Mouse (Mus musculus): ENCODE measurements around the gene Lin28a.
A peak's percentile ranks its signal among the peaks of the same experiment; 100 is the strongest.
"Not testable (repeated sequence)": the region's sequence is repeated elsewhere in the genome, so short reads cannot be mapped to it uniquely, and the experiment has no call there.

Gene Lin28a

GRCm38 (mm10) chr4:134019210-134019609 lies 569 bp upstream of the Lin28a start:
- DNase-seq (ENCODE audit: low spot score in 2 of 2) = no peak

GRCm38 (mm10) chr4:134018038-134018778 lies 433 bp downstream of the Lin28a start:
- DNase-seq (ENCODE audit: low spot score in 2 of 2) = no peak

GRCm38 (mm10) chr4:134017201-134017865 lies 1.3 kb downstream of the Lin28a start:
- DNase-seq (ENCODE audit: low spot score in 2 of 2) = no peak

- DNase-seq (ENCODE audit: low spot score in 2 of 2) = no peak
Measured at GRCm38 (mm10) chr4:134016767-134017166, 1.9 kb downstream of the Lin28a start.

DNA sequence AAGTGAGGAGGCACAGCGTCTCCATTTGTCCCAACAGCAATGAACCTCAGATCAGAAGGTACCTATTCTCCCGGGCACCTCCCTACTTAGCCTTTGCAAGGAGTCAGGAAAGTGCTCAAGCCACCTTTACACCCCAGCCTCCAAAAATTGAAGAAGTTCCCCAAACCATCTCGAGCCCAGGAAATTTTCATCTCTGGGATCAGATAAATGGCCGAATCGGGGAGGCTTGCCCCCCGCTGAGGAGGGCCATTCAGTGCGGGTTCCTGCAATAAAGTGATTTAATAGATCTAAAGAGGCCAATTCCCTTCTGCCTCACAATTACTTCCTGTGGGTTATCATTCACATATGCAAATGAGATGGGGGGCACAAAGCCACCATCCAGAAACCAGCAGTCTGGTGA lies 2.4 kb downstream of the Lin28a start:
- no peak for DNase-seq (ENCODE audit: low spot score in 2 of 2)

DNA sequence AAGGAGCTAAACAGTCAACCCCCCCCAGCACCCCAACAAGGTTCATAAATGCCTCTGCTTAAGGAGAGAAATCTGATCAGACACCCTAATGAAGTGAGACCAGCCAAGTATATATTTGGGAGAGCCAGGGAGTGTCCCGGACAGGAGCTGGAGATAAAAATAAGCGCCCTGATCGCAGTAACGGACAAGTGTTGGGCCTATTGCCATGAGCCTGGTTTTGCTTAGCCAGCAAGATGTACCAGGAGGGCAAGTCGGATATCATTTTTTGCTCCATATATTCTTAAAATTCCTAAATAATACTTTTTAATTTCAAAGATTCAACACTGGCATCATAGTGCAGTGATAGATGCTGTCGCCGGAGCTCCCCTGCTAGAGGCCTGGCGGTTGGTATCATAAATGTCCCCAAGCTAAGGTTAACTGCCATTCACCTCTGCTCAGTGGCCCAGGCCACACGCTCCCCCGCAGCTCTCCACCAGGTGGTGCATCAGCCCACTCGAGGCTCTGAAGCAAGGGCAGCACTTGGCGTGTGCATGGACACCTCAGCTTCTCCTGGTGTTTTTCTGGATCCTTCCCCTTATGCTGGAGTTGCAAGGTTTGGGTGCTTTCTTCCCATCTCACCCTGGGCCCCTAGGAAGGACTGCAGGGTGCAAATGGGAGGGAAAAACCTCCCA lies 5.6 kb downstream of the Lin28a start:
- DNase-seq (ENCODE audit: low spot score in 2 of 2) = no peak

DNA sequence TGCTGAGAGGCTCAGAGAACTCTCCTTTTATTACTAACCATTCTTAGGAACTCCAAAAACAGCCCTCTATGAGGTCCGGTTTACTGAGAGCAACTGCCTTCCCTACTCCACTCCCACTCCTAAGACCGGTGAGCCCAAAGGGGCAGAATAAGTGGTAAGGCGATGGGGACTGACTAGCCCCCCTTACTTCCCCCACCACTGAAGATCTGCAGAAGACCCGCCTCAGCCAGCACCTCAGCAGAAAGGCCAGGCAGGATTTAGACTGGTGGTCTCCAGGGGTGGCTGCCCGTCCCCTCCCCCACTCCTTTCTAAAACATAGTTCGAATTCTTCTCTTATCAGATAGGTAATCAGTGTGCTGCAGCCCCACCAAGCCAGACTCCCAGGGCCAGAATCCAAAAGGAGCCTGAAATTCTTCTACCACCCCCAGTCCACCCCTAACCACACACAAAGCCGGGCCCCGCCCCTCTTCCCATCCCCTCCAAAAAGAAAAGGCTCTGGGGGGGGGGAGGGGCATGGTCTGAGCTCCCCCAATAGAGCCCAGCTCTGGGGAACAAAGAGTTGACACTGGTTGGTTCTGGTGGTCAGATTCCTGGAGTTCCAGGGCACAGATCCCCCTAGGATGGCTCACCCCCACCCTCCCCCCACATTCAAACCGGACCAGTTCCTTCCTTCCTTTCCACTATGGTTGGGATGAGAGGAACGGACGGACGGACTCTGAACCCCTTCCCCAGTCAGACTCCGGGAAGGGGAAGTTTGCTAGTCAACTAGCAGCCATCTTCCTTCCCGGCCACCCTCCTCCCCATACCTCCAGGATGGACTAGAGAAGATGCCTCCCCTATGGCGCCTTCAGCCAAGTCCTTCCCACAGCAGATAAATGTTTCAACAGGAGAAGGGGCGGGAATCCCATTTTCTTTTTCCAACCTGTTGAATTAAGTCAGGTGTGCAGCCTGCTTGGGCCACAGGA lies 6.9 kb downstream of the Lin28a start:
- no peak for DNase-seq (ENCODE audit: low spot score in 2 of 2)

- no peak for DNase-seq (ENCODE audit: low spot score in 2 of 2)
Measured at GRCm38 (mm10) chr4:134009709-134010108, 8.9 kb downstream of the Lin28a start.

- DNase-seq (ENCODE audit: low spot score in 2 of 2) = no peak
Measured at GRCm38 (mm10) chr4:134006845-134007244, 11.8 kb downstream of the Lin28a start.

GRCm38 (mm10) chr4:134005581-134006358 lies 12.9 kb downstream of the Lin28a start:
- no peak for DNase-seq (ENCODE audit: low spot score in 2 of 2)

GRCm38 (mm10) chr4:134002903-134003302 lies 15.7 kb downstream of the Lin28a start:
- DNase-seq (ENCODE audit: low spot score in 2 of 2) = no peak

- no peak for DNase-seq (ENCODE audit: low spot score in 2 of 2)
Measured at GRCm38 (mm10) chr4:134002246-134002645, 16.4 kb downstream of the Lin28a start.

DNA sequence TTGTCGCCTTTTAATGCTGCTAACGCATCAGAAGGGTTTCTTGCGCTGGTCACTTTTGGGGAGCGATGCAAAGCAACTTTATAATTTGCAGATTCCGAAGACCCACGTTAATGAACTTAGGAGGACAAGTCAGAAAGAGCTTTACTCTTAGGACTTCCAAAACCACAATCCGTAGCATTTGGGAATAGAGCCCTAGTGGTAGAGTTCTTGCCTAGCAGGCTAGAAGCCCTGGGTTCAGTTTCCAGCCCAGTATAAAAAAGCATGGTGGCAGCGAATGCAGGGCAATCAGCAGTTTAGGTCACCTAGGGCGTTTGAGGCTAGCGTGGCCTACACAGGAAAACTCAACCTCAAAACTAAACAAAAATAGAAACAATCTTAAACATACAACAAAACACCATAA lies 16.9 kb downstream of the Lin28a start:
- no peak for DNase-seq (ENCODE audit: low spot score in 2 of 2)

GRCm38 (mm10) chr4:134000466-134001438 lies 17.9 kb downstream of the Lin28a start, which contains the start of gene Dhdds:
Gene Dhdds (minus strand): TSS chr4:134000918.
- peak; percentile 93 to 94 for DNase-seq (ENCODE audit: low spot score in 2 of 2)

- DNase-seq (ENCODE audit: low spot score in 2 of 2) = no peak
Measured at GRCm38 (mm10) chr4:133994697-133995096, 23.9 kb downstream of the Lin28a start.

DNA sequence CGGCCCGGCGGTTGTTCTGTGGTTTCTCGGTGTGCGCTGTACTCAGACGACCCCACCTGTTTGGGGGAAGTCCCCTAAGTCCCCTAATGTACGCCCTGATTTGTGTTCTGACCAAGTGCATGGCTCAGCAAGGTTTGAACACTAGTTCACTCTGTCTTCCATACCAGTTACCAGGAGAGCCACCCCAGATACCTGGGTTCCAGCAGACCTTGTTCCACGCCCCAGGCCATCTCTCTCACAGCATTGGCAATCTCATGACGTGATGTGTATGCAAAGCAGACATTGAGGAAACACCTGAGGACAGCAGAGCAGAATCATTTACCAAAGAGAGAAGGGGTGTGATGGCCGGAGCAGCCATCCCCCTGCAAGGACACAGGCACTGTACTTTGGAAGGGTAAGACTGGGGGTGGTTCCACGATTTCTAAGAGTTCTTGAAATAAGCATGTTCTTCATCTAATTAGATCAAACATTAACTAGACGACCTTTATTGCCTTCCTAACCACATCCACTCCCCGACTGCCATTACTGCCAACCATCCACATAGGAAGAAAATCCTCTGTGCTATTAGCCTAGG lies 27.5 kb downstream of the Lin28a start:
- no peak for DNase-seq (ENCODE audit: low spot score in 2 of 2)

GRCm38 (mm10) chr4:133990035-133990434 lies 28.6 kb downstream of the Lin28a start:
- DNase-seq (ENCODE audit: low spot score in 2 of 2) = no peak

DNA sequence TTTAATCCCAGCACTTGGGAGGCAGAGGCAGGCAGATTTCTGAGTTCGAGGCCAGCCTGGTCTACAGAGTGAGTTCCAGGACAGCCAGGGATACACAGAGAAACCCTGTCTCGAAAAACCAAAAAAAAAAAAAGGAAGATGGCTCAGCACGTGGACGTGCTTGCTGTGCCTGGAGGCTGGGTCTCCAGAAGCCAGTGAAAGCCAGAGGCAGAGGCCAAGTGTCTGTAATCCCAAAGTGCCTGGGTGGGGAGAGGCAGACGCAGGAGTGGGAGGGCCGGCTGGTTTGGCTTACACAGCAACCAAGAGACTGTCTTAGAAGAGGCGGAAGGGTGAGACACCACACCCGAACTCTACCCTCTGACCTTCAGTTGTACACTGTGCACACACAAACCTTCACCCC lies 30.4 kb downstream of the Lin28a start:
- not testable (repeated sequence) for DNase-seq (ENCODE audit: low spot score in 2 of 2)

- no peak for DNase-seq (ENCODE audit: low spot score in 2 of 2)
Measured at GRCm38 (mm10) chr4:133982936-133983335, 35.7 kb downstream of the Lin28a start.

Measured in right cerebral cortex, postnatal 36 days (tissue).